Comparison of ENCODE assay signal across 8 mouse cellular contexts in genomic region chr13:93192646-93193026, GRCm38 (mm10). TPM values are rescaled to one million over a fixed set of nuclear protein-coding genes. Genes with fewer than 3 reads are reported as not detected.
DNase-seq lines count a peak whose midpoint lies in the region; ATAC-seq and TF ChIP-seq lines count a peak whose summit lies in the region.

No protein-coding gene starts in this region.

- no peak for ATAC-seq in erythroblast, adult 5-6 weeks (replicated peaks; ENCODE audit: low FRiP score, poor library complexity, severe bottlenecking)
- ATAC-seq in liver, embryonic 12.5 days = no peak
- ATAC-seq in stomach, postnatal 0 days (ENCODE audit: low FRiP score, low TSS enrichment) = no peak
- no peak for ATAC-seq in megakaryocyte-erythroid progenitor cell, adult 5-6 weeks (replicated peaks; ENCODE audit: low FRiP score, low TSS enrichment, poor library complexity, severe bottlenecking)

- no peaks in the 10 kb centered on the region for H3K9me3 ChIP-seq in erythroblast, embryonic 14.5 days (ENCODE audit: control insufficient read depth, low read length)
- no peaks in the 10 kb centered on the region for H3K9me3 ChIP-seq in liver, embryonic 12.5 days (replicated peaks)
- no peaks in the 10 kb centered on the region for H3K9me3 ChIP-seq in stomach, postnatal 0 days (ENCODE audit: control insufficient read depth, low read length)

- TF ChIP-seq POLR2A in spleen, adult 2 months (IDR thresholded peaks at IDR 0.05; ENCODE audit: low read depth, low read length) = no peak

- no peak for TF ChIP-seq CTCF in spleen, adult 2 months (IDR thresholded peaks at IDR 0.05; ENCODE audit: extremely low read depth, insufficient read depth, insufficient read length, insufficient replicate concordance)
- no peak for TF ChIP-seq CTCF in stomach, postnatal 0 days (IDR thresholded peaks at IDR 0.05; ENCODE audit: low read depth)

- TF ChIP-seq EP300 in stomach, postnatal 0 days (optimal IDR thresholded peaks at IDR 0.05) = no peak

- H3K4me1 ChIP-seq in erythroblast, embryonic 14.5 days (ENCODE audit: control insufficient read depth) = peaks cover 30% of the 10 kb centered on the region
- H3K4me1 ChIP-seq in spleen, adult 2 months (ENCODE audit: control insufficient read depth, insufficient read depth, insufficient read length) = peaks cover 7% of the 10 kb centered on the region
- peaks cover 32% of the 10 kb centered on the region for H3K4me1 ChIP-seq in liver, embryonic 12.5 days
- H3K4me1 ChIP-seq in stomach, postnatal 0 days (replicated peaks; ENCODE audit: control insufficient read depth, insufficient read depth) = 0 out of 2 replicates have a peak, but pooled peaks cover 2% of the 10 kb centered on the region

- no peaks in the 10 kb centered on the region for H3K27me3 ChIP-seq in erythroblast, embryonic 14.5 days (ENCODE audit: control insufficient read depth)
- no peaks in the 10 kb centered on the region for H3K27me3 ChIP-seq in spleen, adult 2 months (ENCODE audit: control insufficient read depth, insufficient read depth, low read length)
- no peaks in the 10 kb centered on the region for H3K27me3 ChIP-seq in liver, embryonic 12.5 days (replicated peaks)
- H3K27me3 ChIP-seq in stomach, postnatal 0 days (ENCODE audit: control insufficient read depth, insufficient read depth, low read length) = no peaks in the 10 kb centered on the region

- peak overlapping the region; percentile 77 for H3K27ac ChIP-seq in spleen, adult 2 months (ENCODE audit: insufficient read depth, low read length)
- peak overlapping the region; percentile 95 for H3K27ac ChIP-seq in liver, embryonic 12.5 days
- peak overlapping the region; percentile 98 for H3K27ac ChIP-seq in stomach, postnatal 0 days (replicated peaks)

- peak overlapping the region; percentile 95 for H3K4me3 ChIP-seq in erythroblast, embryonic 14.5 days (replicated peaks)
- peak overlapping the region; percentile 59 for H3K4me3 ChIP-seq in spleen, adult 2 months (ENCODE audit: extremely low read depth, insufficient read depth, insufficient read length)
- H3K4me3 ChIP-seq in liver, embryonic 12.5 days = peak overlapping the region; percentile 99
- H3K4me3 ChIP-seq in stomach, postnatal 0 days (ENCODE audit: low read depth, low read length) = peak overlapping the region; percentile 96

- peak overlapping the region; percentile 94 for H3K9ac ChIP-seq in liver, embryonic 12.5 days
- peak overlapping the region; percentile 99 for H3K9ac ChIP-seq in stomach, postnatal 0 days (ENCODE audit: low read length)

- 57% methylated on average over 5 of the region's 5 CpGs for WGBS in spleen, adult 2 months
- WGBS in liver, embryonic 12.5 days (ENCODE audit: insufficient replicate concordance) = 65% methylated on average over 5 of the region's 5 CpGs
- WGBS in stomach, postnatal 0 days = 52% methylated on average over 5 of the region's 5 CpGs

- DNase-seq in spleen, adult 2 months (ENCODE audit: low read depth in 1 of 2, low spot score in 2 of 2) = no peak
- no peak for DNase-seq in spleen, postnatal 36 days (ENCODE audit: low spot score in 2 of 2)
- no peak for DNase-seq in stomach, postnatal 0 days (ENCODE audit: low spot score)
- no peak for DNase-seq in layer of hippocampus, adult 9-11 months

- peak overlapping the region; percentile 83 for H3K4me2 ChIP-seq in liver, embryonic 12.5 days
- H3K4me2 ChIP-seq in stomach, postnatal 0 days (replicated peaks; ENCODE audit: low read depth) = peak overlapping the region; percentile 71

- peaks cover 10% of the 10 kb centered on the region for H3K36me3 ChIP-seq in erythroblast, embryonic 14.5 days (ENCODE audit: control insufficient read depth)
- H3K36me3 ChIP-seq in spleen, adult 2 months (ENCODE audit: control insufficient read depth, insufficient read depth, low read length) = no peaks in the 10 kb centered on the region
- peaks cover 6% of the 10 kb centered on the region for H3K36me3 ChIP-seq in liver, embryonic 12.5 days
- H3K36me3 ChIP-seq in stomach, postnatal 0 days (ENCODE audit: control insufficient read depth, insufficient read depth, low read length) = no peaks in the 10 kb centered on the region

RNA-seq across cellular contexts. Expression of gene Tent2, which starts 0.5 kb away (rescaled TPM):
- 1.4 and 1.5 TPM in 2 replicates for polyA plus RNA-seq in erythroblast, embryonic 14.5 days (2012)
- 32.1 and 40.3 TPM in 2 replicates for total RNA-seq in erythroblast, adult 5-6 weeks (2015; ENCODE audit: low replicate concordance)
- total RNA-seq in erythroblast, adult 5-6 weeks (2017; ENCODE audit: low replicate concordance) = 13.0 and 38.6 TPM in 2 replicates
- polyA plus RNA-seq in spleen, adult 2 months (2012; rRNA removed) = 13.1 and 15.7 TPM in 2 replicates
- 41.1 and 42.5 TPM in 2 replicates for polyA plus RNA-seq in liver, embryonic 12.5 days (2016; fragmentation: Nextera tagmentation; extraction: Ambion mirVana)
- 25.4 and 27.7 TPM in 2 replicates for polyA plus RNA-seq in stomach, postnatal 0 days (2015; fragmentation: Nextera tagmentation; extraction: Ambion mirVana)
- total RNA-seq in megakaryocyte-erythroid progenitor cell, adult 5-6 weeks (2014; fragmentation: Nextera tagmentation) = 60.7 and 76.1 TPM in 2 replicates
- 28.2 and 44.2 TPM in 2 replicates for total RNA-seq in megakaryocyte-erythroid progenitor cell, adult 5-6 weeks (2017)

RNA-seq across cellular contexts. Expression of gene Cmya5, which starts 48.1 kb away (rescaled TPM):
- not detected in 2 replicates for polyA plus RNA-seq in erythroblast, embryonic 14.5 days (2012)
- total RNA-seq in erythroblast, adult 5-6 weeks (2015; ENCODE audit: low replicate concordance) = not detected in 2 replicates
- total RNA-seq in erythroblast, adult 5-6 weeks (2017; ENCODE audit: low replicate concordance) = 0.17 TPM in 1 of 2 replicates, not detected in the other
- polyA plus RNA-seq in spleen, adult 2 months (2012; rRNA removed) = 0.12 and 0.13 TPM in 2 replicates
- 0.01 TPM in 1 of 2 replicates, not detected in the other for polyA plus RNA-seq in liver, embryonic 12.5 days (2016; fragmentation: Nextera tagmentation; extraction: Ambion mirVana)
- polyA plus RNA-seq in stomach, postnatal 0 days (2015; fragmentation: Nextera tagmentation; extraction: Ambion mirVana) = 0.13 TPM in 2 replicates
- total RNA-seq in megakaryocyte-erythroid progenitor cell, adult 5-6 weeks (2014; fragmentation: Nextera tagmentation) = 0.20 TPM in 1 of 2 replicates, not detected in the other
- 0.15 and 0.23 TPM in 2 replicates for total RNA-seq in megakaryocyte-erythroid progenitor cell, adult 5-6 weeks (2017)
